Mouse (Mus musculus) kidney, embryonic 15.5 days (tissue): Measurements from ENCODE around the gene Tnfaip2. TPM values are rescaled to one million over a fixed set of nuclear protein-coding genes. Genes with fewer than 3 reads are reported as not detected.

ENCODE experiments used
- ATAC-seq: fragments of 200-750 bp; cut with Nextera tagmentation; replicated peaks from 2 replicates; pipeline ENCODE4 v1.8.0; 2017; ENCODE audit warnings: moderate TSS enrichment; ENCODE audit not compliant: low FRiP score
- H3K27ac ChIP-seq: fragments of 300-500 bp; sonication (generic); 2 replicates; pipeline ENCODE4 v1.5.1; 2015; ENCODE audit warnings: mild to moderate bottlenecking, inconsistent platforms
- H3K27me3 ChIP-seq: fragments of 300-500 bp; sonication (generic); 2 replicates; pipeline ENCODE4 v1.6.1; 2015; ENCODE audit warnings: inconsistent platforms
- H3K36me3 ChIP-seq: fragments of 300-500 bp; sonication (generic); 2 replicates; pipeline ENCODE4 v1.6.1; 2015; ENCODE audit warnings: inconsistent platforms
- H3K4me1 ChIP-seq: fragments of 300-500 bp; sonication (generic); 2 replicates; pipeline ENCODE4 v1.6.1; 2015; ENCODE audit warnings: inconsistent platforms
- H3K4me2 ChIP-seq: fragments of 300-500 bp; sonication (generic); 2 replicates; pipeline ENCODE4 v1.6.1; 2015; ENCODE audit warnings: moderate library complexity, mild to moderate bottlenecking, inconsistent platforms
- H3K4me3 ChIP-seq: fragments of 300-500 bp; sonication (generic); replicated peaks from 2 replicates; pipeline ENCODE4 v1.5.1; 2015; ENCODE audit warnings: mild to moderate bottlenecking, inconsistent platforms
- H3K9ac ChIP-seq: fragments of 300-500 bp; sonication (generic); 2 replicates; pipeline ENCODE4 v1.6.1; 2015; ENCODE audit warnings: mild to moderate bottlenecking, inconsistent platforms
- H3K9me3 ChIP-seq: fragments of 300-500 bp; sonication (generic); replicated peaks from 2 replicates; pipeline ENCODE4 v1.6.1; 2016; ENCODE audit warnings: inconsistent platforms
- WGBS: fragments of 180-500 bp; shearing (Covaris S2); methylation state at CpG from one replicate; pipeline ENCODE4 v1.1.7; 2015; ENCODE audit warnings: mixed read lengths; 5-methylcytosine and 5-hydroxymethylcytosine counted together
- polyA plus RNA-seq: library from polyadenylated mRNA; unstranded; fragments of >200 nt; fragmentation: Nextera tagmentation; extraction: Ambion mirVana; gene quantifications from 2 replicates; pipeline ENCODE4 v1.2.1, GENCODE M21; 2015

Tnfaip2 gene
- polyA plus RNA-seq, 1 experiment from 2014 or later: 22.9 TPM

- H3K4me1 ChIP-seq: peaks cover 83% of the 10 kb centered on the region
- no peaks in the 10 kb centered on the region for H3K36me3 ChIP-seq
- no peaks in the 10 kb centered on the region for H3K9me3 ChIP-seq
- 0 out of 2 replicates have a peak, but pooled peaks have one; percentile 4 for ATAC-seq
- WGBS: 1% methylated on average over 40 of the region's 40 CpGs
- peak overlapping the region; percentile 89 for H3K27ac ChIP-seq
- H3K9ac ChIP-seq: peak overlapping the region; percentile 44
- H3K27me3 ChIP-seq: peaks cover 42% of the 10 kb centered on the region
- peak overlapping the region; percentile 42 for H3K4me3 ChIP-seq
- H3K4me2 ChIP-seq: peak overlapping the region; percentile 83
Measured at GRCm38 (mm10) chr12:111428961-111429911, 13.0 kb upstream of the Tnfaip2 start.

- H3K27ac ChIP-seq: peak overlapping the region; percentile 89
- peak overlapping the region; percentile 83 for H3K4me2 ChIP-seq
- peak overlapping the region; percentile 44 for H3K9ac ChIP-seq
- H3K4me3 ChIP-seq: peak overlapping the region; percentile 42
- WGBS: 11% methylated on average over 27 of the region's 27 CpGs
- ATAC-seq: no peak
- peaks cover 33% of the 10 kb centered on the region for H3K27me3 ChIP-seq
- H3K4me1 ChIP-seq: peaks cover 88% of the 10 kb centered on the region
- H3K9me3 ChIP-seq: no peaks in the 10 kb centered on the region
- no peaks in the 10 kb centered on the region for H3K36me3 ChIP-seq
Measured at GRCm38 (mm10) chr12:111430049-111430867, 12.0 kb upstream of the Tnfaip2 start.

DNA sequence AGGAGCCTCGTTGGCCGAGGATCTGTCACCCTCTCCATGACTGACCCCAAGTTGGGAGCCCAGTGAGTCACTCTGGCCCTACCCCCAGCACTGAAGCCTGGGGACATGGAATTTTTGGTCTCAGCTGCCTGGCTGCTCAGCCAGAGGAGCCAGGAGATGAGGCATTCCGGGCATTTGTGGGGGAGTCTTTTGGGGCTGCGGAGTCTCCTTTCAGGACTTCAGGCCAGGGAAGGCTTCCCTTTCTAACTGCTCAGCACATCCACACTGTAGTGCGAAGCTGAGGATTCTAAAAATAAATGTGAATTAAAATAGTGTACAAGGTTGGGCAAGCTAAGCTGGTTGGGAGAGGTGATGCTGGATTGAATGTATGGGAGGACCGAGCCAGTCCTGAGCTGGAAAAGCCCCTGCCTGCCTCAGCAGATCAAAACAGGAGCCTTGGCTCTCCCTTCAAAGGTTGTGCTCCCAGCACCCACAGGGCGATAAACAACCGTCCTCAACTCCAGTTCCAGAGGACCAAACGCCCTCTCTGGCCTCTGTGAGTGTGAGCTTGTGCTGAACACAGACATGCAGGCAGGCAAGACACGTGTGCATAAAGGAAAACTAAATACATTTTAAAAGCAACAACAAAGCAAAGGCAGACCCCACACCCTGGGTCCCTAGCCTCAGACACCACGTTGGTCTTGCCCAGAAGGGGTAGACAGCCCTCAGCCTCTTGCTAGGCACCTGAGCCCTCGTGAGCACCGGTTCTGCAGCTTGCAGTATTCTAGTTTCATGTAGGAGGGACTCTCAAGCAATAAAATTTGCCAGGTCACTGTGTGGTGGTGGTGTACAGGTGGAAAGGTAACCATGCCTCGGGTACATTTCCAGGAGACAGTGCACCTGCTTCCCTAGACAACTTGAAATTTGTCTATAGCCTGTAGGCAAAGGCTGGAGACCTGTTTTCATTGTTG lies 11.1 kb upstream of the Tnfaip2 start:
- Histone ChIP-seq H3K27ac (peak overlapping the region; percentile 89), H3K4me2 (peak overlapping the region; percentile 83), H3K4me3 (no peak overlapping the region), H3K9ac (no peak overlapping the region), H3K9me3 (no peaks in the 10 kb centered on the region), H3K27me3 (peaks cover 27% of the 10 kb centered on the region), H3K4me1 (peaks cover 86% of the 10 kb centered on the region), H3K36me3 (no peaks in the 10 kb centered on the region)
- peak; percentile 22; the same call in 1 of the 2 replicates for ATAC-seq
- WGBS: 23% methylated on average over 14 of the region's 14 CpGs

DNA sequence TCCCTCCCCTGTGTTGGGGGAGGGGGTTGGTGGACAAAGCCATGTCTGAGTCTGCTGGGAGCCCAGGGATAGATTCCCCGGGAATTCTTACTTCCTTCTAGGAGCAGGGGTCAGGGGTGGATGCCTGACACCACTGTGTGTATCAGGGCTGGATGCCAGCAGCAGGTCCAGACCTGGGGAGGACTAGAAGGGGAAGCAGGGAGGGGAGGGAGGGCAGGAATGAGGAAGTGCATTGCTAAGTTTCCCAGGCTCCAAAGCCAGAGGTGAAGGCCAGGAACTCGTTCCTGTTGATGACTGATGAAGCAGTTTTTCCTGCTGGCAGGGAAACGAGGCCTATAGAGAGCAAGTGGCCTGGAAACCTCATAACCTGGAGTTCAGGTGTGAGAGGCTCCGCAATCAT lies 10.2 kb upstream of the Tnfaip2 start:
- H3K36me3 ChIP-seq: no peaks in the 10 kb centered on the region
- WGBS: 31% methylated on average over 4 of the region's 4 CpGs
- peak overlapping the region; percentile 89 for H3K27ac ChIP-seq
- no peak for ATAC-seq
- no peak overlapping the region; the same call in 1 of the 2 replicates for H3K4me2 ChIP-seq
- H3K27me3 ChIP-seq: peaks cover 27% of the 10 kb centered on the region
- peaks cover 91% of the 10 kb centered on the region for H3K4me1 ChIP-seq
- 0 out of 2 replicates have a peak overlapping the region, but pooled peaks have one; percentile 12 for H3K9ac ChIP-seq
- H3K4me3 ChIP-seq: no peak overlapping the region
- H3K9me3 ChIP-seq: no peaks in the 10 kb centered on the region

GRCm38 (mm10) chr12:111432751-111433331 lies 9.4 kb upstream of the Tnfaip2 start:
- H3K4me2 ChIP-seq: peak overlapping the region; percentile 34
- no peaks in the 10 kb centered on the region for H3K36me3 ChIP-seq
- peaks cover 91% of the 10 kb centered on the region for H3K4me1 ChIP-seq
- peak overlapping the region; percentile 89 for H3K27ac ChIP-seq
- peaks cover 23% of the 10 kb centered on the region for H3K27me3 ChIP-seq
- H3K9ac ChIP-seq: 0 out of 2 replicates have a peak overlapping the region, but pooled peaks have one; percentile 12
- WGBS: 39% methylated on average over 5 of the region's 5 CpGs
- no peaks in the 10 kb centered on the region for H3K9me3 ChIP-seq
- no peak for ATAC-seq
- H3K4me3 ChIP-seq: no peak overlapping the region

DNA sequence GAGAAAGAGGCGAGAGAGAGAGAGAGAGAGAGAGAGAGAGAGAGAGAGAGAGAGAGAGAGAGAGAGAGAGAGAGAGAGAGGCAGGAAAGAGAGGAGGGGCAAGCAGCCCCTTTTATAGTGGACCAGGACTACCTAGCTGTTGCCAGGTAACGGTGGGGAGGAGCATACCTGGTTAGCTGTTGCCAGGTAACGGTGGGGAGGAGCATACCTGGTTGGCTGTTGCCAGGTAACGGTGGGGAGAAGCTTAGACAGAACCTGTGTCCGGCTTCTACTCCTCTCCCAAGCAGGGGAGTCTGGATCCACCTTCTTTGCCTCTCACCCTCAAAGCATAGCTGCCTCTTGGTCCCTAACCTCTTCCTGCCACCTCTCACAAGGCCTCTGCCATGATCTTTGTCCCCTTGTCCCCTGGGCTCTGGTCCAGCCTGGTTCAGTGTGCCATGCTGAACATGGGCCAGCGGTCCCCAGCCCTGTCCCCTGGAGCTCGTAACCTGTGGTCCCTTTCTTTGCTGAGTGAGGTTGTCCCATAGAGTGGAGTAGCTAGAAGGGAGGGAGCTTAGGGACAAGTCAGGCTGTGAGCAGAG lies 8.0 kb upstream of the Tnfaip2 start:
- peak overlapping the region; percentile 72 for H3K27ac ChIP-seq
- H3K9ac ChIP-seq: no peak overlapping the region
- no peaks in the 10 kb centered on the region for H3K36me3 ChIP-seq
- H3K27me3 ChIP-seq: peaks cover 16% of the 10 kb centered on the region
- no peak overlapping the region for H3K4me3 ChIP-seq
- no peak for ATAC-seq
- peaks cover 80% of the 10 kb centered on the region for H3K4me1 ChIP-seq
- H3K9me3 ChIP-seq: no peaks in the 10 kb centered on the region
- 45% methylated on average over 7 of the region's 7 CpGs for WGBS
- H3K4me2 ChIP-seq: peak overlapping the region; percentile 34

- Histone ChIP-seq H3K4me1 (peaks cover 75% of the 10 kb centered on the region), H3K27ac (peak overlapping the region; percentile 72), H3K27me3 (peaks cover 18% of the 10 kb centered on the region), H3K9me3 (no peaks in the 10 kb centered on the region), H3K9ac (no peak overlapping the region), H3K36me3 (no peaks in the 10 kb centered on the region), H3K4me3 (no peak overlapping the region), H3K4me2 (peak overlapping the region; percentile 34)
- 0 out of 2 replicates have a peak, but pooled peaks have one; percentile 16 for ATAC-seq
- WGBS: 42% methylated on average over 8 of the region's 8 CpGs
Measured at GRCm38 (mm10) chr12:111434745-111435327, 7.4 kb upstream of the Tnfaip2 start.

DNA sequence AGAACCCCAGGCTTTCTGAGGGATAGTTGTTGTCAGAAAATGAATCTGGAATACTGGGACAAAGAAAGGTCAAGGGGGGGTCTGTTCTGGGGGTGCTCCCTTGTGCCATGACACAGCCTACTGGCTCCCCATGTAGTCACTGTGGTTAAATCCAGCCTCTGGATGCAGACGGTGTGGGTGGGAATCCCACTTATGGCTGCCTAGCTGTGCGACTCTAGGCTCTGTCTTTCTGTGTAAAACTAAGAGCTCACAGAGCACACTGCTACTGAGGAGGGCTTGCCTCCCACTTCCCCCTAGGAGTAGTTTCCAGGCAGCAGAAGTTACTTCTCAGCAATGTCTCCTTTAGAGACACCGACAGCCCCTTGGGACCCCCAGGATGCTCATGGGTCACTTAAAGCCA lies 6.1 kb upstream of the Tnfaip2 start:
- Histone ChIP-seq H3K9ac (no peak overlapping the region), H3K4me3 (no peak overlapping the region), H3K27ac (0 out of 2 replicates have a peak overlapping the region, but pooled peaks have one; percentile 6), H3K4me2 (no peak overlapping the region), H3K36me3 (no peaks in the 10 kb centered on the region), H3K4me1 (peaks cover 61% of the 10 kb centered on the region), H3K9me3 (no peaks in the 10 kb centered on the region), H3K27me3 (peaks cover 20% of the 10 kb centered on the region)
- whole genome bisulfite sequencing: 85% methylated on average over 3 of the region's 3 CpGs
- ATAC-seq: no peak

DNA sequence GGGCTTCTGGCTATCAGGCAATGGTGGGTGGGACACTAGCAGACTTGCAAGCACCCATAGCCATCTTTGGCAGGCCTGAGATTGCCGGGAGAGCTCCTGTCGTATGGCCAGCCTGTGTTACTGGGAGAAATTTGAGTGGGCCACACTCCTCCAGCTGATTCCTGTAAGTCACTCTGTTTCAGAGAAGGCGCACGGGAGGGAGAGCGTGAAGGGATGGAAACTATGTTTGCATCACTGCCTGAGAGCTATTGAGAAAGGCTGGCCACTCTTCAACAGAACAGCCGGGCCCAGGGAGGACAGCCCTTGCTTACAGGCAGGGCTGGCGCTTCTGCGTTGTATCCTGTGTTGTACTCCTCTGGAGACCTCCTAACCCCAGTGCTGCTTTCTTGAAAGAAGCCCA lies 5.6 kb upstream of the Tnfaip2 start:
- no peak overlapping the region for H3K4me3 ChIP-seq
- no peak overlapping the region for H3K9ac ChIP-seq
- peaks cover 58% of the 10 kb centered on the region for H3K4me1 ChIP-seq
- peaks cover 25% of the 10 kb centered on the region for H3K27me3 ChIP-seq
- no peak for ATAC-seq
- H3K9me3 ChIP-seq: no peaks in the 10 kb centered on the region
- H3K36me3 ChIP-seq: no peaks in the 10 kb centered on the region
- 57% methylated on average over 8 of the region's 8 CpGs for WGBS
- no peak overlapping the region for H3K4me2 ChIP-seq
- H3K27ac ChIP-seq: 0 out of 2 replicates have a peak overlapping the region, but pooled peaks have one; percentile 6

DNA sequence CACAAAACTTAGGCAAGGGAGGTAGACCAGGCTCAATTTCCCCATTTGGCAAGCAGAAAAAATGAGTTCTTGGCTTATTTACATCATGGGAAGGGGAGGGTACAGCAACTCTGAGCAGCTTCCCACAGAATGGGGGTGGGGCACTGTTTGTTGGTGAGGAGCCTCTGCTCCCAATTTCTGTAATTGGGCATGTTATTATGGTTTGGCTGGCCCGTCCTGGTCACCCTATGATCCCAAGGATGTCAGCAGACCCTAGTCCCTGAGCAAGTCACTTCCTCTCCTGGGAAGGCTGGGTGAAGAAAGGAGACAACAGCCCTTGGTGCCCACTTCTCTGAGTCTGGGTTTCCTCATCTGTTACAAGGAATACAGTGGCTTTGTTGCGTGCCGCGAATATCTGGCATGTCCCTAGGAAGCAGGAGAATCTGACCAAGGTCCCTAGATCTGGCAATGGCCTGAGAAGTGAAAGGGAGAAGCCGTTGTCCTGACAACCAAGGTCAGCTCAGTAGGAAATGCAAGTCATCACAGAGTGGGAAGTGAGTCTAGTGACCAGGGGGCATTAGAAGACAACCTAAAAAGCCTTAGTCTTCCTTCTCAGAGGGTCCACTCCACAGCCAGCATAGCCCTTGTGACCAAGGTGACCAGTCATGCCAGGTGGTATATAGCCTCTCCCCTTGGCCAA lies 4.9 kb upstream of the Tnfaip2 start:
- no peak for ATAC-seq

More for the DNA sequence above, 4.9 kb upstream of the Tnfaip2 start:
- Histone ChIP-seq H3K9me3 (no peaks in the 10 kb centered on the region), H3K27ac (peak overlapping the region; percentile 50), H3K9ac (no peak overlapping the region), H3K36me3 (no peaks in the 10 kb centered on the region), H3K4me1 (peaks cover 58% of the 10 kb centered on the region), H3K4me3 (no peak overlapping the region), H3K4me2 (no peak overlapping the region), H3K27me3 (peaks cover 31% of the 10 kb centered on the region)
- 76% methylated on average over 5 of the region's 5 CpGs for WGBS
